Mouse (Mus musculus) embryo, embryonic 11.5 days (tissue): ENCODE data around the gene Rapgef3.

Source experiments
- DNase-seq: peaks from one replicate; pipeline ENCODE4 v3.0.0-alpha.2; 2012; ENCODE audit warnings: low read depth, low spot score

The Rapgef3 gene

DNA sequence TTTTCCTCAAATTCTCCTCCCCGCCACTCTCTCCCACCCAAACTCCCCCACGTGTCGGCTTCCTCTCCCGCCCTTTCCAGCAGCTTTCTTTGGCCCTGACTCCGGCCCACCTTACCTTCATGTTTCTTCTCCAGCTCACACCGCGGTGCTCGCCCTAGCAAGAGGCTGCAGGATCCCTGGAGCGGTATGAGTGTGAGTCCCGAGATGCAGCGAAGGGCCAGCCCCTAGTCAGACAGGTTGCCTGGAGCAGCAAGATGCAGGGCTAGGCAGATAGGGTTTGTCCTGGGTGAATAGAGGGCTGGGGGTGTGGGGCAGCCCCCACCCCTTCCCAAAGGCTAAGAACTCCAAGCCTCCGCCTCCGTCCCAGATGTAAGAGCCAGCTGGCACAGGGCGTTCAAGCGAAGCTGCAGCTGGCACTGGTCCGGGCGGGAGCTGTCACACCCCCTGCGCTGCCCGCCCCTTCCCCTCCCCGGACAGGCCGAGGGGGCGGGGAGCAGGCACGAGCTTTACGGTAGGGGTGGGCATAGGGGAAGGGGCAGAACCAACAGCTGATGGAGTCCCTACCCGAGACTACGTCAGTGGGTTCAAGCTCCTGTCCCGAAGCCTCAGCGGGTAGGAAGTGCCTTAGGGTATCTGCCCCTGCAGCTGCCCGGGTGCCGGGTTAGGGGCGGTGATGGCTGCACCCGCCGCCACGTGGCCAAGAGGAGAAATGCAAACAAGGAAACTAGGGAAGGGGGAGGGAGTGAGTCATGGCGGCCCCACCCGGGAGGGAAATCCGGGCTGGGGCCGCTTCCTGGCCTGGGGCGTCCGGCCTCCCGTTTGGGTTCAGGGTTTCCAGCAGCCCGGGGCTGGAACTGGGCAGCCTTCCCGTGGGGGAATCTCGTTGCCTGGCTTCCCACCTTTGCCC lies at the start of gene Rapgef3:
Rapgef3 (minus strand) TSS at position 693 of the 907 bp plus-strand sequence.
- no peak for DNase-seq

DNA sequence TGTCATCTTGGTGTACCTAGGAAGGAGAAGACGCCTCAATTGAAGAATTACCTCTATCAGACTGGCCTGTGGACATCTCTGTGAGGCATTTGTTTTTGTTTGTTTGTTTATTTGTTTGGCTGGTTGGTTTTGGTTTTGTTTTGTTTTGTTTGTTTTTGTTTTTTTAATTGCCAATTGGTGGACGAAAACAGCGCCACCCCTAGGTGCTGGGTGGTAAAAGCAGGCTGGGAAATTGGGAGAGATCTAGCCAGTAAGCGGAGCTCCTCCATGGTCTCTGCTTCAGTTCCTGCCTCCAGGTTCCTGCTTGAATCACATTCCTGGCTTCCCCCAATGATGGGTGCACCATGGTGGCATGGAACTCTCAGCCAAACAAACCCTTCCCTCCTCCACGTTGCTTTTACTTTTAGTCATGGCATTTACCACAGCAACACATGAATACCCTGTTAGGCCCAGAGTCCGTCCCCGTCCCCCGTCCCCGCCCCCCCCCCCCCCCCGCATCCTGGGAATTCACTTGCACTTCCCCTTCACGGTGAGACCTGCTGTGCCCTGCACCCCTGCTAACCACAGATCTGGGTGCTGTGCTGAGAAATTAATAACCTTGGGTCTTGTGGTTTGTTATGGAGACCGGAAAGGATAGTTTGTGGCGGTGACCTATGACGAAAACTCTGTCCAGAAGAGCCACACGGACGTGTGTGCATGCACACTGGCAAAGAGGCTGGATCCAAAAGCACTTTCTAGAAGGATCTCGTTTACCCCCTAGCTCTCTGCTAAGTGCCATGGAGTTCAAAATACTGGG lies 48.6 kb upstream of the Rapgef3 start:
- no peak for DNase-seq

DNA sequence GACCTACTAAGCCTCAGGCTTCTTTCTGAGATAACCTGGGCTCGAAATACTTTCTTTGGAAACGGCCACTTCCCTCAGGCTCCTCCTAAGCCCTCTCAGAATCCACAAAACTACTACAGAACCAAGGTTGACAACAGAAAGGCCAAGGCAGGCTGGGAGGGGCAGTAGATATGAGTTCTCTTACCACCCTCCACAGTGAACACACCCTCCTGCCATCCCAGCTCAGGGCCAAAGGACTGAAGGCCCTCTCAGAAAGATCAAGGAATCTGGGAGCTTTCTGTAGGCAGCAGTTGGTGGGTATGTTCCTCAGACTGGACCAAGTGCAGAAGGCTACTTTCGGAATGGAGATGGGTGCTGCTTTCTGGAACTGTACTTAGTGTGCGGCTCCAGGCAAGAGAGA lies 47.5 kb upstream of the Rapgef3 start:
- no peak for DNase-seq

DNA sequence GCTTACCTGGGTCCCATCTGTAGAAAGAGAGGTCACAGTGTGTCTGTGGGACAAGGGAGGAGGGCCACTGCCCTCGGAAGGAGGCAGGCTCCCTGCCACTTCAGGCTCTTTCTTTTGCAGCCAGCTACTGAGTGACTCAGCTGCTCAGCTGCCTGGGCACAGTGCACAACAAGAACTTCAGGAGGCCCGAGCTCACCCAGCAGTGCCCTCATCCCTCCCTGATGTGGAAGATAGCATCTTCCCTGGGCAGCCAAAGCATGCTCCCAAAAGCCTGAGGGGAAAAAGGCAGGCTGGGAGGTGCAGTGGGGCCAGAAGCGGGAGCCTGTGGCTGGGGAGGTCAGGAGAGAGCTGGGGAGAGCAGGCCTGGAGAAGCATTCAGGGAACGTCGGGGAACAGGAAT lies 46.9 kb upstream of the Rapgef3 start:
- no peak for DNase-seq

DNA sequence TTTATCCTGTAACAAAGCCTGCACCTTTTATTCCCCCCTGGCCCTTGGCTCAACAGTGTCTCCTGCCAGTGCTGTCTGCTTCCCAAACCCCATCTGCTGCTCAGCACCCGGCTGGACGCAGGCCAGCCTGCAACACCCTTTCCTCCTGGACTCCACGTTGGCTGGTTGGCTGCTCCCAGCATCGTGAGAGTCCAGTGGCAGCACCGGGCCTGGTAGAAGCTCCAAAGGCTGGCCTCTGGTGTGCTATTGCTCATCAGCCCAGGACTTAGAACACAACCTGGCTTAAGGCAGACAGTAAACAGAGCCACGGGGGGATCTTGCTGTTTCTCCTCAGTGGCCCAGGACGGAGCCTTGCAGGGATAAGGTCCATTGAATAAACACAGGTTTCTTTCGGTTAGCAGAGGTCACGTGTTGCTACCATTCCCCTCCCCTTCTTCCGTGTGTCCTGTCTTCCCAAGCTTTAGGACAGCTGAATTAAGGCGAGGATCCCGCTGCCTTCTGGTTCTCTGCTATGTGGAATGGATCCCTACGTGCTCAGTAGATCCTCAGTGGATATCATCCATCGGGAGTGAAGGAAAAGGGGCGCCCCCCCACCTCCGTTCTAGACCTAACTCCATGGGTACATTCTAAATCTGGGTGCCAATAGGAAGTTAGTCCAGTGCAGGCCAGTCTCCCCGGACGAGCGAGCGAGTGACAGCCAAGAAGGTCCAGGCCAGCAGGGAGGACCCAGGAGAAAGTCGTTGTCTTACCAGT lies 45.9 kb upstream of the Rapgef3 start:
- no peak for DNase-seq

DNA sequence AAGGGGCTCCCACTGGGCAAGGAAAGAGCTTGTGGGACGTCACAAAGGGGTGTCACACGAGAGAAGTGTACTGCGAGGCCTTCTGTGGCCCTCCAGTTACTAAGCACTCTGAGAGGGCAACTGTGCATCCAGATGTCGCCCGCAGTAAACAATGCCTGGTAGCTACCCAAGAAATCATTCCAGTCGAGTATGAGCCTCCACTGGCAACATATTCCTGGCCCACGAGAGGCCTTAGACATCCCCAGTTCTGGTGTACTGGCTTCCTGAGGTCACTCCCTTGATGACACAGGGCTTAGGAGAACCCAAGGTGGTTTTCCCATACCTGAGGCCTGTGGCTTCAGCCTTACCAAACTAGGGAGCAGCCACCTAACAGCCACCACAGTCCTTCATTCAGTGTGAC lies 45.1 kb upstream of the Rapgef3 start:
- DNase-seq = no peak

DNA sequence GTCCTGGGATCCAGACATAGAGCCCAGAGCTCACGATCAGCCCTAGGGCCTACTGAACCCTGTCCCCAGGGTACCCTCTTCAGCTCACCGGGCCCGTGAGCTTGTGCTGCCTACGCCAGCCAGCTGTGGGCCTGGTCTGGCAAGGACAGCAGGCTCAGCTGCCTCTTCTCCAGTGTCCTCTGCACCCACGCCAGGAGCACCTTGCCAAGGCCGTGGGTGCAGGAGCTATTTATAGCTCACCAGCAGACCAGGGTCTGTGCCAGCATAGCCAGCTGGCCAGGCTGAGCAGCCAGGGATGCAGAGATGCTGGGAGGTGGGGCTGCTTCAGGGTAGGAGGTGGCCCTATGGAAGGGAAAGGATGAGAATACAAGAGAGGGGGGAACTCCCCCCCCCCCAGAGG lies 44.4 kb upstream of the Rapgef3 start:
- no peak for DNase-seq

DNA sequence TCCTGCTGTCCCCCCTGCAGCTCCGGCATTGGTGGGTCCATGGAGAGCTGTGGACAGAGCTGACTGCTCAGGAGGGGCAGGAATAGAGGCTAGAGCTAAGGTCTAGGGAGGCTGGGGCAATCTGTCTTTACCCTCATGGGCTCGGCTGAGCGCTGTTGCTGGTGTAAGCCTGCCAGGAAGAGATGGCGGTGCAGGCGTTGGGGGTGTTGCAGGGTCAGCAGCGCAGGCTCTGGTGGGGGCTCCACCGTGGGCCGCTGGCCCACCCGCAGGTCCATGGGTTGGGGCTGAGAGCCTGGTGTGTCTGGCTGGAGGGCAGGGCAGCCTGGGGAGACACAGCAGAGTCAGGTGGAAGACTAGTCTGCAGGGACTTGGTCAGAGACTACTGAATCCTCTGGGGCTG lies 43.5 kb upstream of the Rapgef3 start:
- DNase-seq = no peak

DNA sequence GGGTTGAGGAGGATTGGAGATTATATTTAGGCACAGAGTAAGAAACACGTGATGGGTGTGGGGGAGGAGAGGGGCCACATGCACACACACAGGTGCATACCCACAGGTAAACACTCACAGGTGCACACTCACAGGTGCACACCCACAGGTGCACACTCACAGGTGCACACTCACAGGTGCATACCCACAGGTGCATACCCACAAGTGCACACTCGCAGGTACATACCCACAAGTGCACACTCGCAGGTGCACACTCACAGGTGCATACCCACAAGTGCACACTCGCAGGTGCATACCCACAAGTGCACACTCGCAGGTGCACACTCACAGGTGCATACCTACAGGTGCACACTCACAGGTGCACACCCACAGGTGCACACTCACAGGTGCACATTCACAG lies 42.6 kb upstream of the Rapgef3 start:
- no peak for DNase-seq

DNA sequence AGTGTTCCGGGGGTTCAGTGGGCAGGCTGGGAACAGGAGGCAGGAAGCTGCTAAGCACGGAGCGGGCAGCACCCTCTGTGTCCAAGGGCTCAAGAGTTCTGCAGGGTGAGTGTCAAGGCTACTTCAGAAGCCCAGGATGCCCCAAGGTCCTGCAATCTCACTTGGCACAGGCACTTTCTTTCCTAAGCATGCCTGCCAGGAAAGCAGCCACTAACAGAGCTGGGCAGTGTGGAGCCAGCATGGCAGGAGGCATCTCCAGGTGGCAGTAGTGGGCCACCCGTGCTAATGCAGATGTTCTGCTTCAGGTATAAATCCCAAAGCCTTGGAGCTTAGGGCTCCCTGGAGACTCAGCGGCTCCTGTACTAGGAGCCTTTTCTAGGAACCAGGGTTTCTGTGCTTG lies 42.2 kb upstream of the Rapgef3 start:
- DNase-seq = no peak

DNA sequence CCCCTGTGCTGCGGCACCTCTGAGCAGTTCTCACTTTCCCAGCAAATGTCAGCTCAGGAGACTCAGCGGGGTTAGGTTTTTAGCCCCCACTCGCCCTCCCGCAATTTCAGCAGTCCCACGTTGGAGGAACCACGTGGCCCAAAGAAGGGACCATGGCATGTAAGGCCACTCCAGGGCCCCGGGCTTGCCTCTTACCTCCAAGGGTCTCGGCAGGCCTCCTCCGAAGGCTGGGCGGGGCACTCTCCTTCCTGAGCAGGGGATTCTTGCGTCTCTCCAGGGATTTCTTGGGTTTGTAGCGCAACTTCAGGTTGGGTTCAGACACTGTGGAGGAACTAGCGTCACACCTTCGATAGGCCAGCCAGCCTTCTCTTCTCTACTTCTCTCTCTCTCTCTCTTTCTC lies 41.4 kb upstream of the Rapgef3 start:
- no peak for DNase-seq

DNA sequence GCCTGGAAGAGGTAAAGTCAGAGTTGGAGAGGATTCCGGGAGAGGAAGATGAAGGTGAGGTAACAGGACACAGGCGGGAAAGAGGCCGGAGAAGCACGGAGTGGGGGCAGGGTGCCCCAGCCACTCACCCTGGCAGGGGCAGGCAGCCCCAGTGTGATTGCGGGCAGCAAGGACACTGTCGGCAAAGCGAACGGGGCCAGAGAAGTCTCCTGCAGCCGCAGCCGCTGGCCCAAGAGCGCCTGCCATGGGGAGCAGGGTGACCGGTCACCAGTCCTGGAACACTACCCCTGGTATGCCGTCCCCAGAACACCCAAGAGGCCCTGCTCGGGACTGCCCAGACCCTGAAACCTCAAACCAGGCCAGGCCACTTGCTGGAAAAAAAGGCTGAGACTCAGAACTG lies 40.8 kb upstream of the Rapgef3 start:
- DNase-seq = no peak

DNA sequence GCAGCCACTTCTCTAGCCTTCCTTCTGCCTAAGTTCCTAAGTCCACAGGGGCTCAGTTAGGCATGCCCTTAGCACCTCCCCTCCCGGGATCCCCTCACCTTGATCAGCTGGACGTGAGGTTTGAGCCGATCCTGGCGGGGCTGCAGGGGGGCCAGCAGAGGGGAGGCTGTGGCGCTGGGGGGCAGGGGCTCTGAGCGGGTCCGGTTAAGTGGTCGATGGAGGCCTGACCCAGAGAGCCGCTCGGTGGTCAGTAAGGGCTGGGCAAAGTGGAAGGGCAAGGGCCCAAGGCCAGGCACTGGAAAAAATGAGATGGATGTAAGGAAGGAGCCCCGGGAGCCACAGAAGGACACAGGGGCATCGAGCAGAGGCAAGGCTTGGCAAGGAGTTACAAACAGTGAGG lies 40.1 kb upstream of the Rapgef3 start:
- DNase-seq = no peak

DNA sequence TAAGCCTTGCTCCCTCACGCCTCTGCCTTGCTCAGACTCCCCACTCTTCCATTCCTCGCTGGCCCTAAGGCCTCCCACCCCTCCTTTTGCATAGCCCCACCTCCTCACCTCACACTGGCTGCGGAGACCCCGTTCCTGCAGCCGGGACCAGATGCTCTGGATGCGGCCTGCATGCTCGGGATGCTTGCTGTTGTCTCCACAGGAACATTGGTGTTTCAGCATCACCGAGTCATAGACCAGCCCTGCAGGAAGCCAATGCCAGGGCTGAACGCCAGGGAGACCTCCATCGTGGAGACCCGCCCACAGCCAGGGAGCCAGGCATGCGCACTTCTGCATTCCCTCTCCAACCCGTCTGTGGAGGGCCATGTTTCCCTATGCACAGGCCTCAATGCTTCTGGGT lies 34.8 kb upstream of the Rapgef3 start:
- no peak for DNase-seq

DNA sequence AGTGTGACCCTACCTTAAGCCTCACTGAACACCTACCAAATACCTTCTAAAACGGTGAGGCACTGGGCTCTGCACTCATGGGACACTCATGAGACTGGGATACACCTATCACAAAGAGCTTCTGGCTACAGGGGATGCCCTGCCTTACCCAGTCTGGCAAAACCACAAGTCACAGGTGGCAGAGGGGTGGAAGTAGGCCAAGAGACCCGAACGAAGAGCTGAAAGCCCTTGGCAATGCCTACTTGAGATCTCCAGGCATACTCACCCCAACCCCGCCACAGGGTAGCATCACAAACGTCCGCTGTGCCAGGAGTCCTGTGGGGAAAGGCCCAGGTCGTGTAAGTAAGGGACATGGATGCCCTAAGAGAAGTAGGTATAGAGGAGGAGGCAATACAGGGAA lies 34.0 kb upstream of the Rapgef3 start:
- DNase-seq = no peak

DNA sequence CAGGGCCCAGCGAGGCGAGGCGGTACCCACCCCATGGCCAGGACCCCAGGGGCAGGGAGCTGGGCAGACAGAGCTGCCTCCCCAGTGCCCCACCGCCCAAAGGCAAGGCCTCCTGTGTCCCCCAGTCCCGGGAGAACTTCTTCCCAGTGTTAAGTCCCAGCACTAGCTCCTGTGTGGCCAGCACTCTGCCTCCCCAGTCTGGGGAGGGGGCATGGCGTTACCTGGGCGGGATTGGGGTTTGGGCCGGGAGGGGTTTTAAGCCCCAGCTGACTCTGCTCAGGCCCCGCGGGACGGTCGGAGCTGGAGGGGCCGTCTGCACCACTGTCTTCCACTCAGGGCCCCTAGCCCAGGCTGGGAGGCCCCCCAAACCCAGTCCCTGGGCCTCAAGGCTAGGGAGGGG lies 33.1 kb upstream of the Rapgef3 start:
- no peak for DNase-seq

DNA sequence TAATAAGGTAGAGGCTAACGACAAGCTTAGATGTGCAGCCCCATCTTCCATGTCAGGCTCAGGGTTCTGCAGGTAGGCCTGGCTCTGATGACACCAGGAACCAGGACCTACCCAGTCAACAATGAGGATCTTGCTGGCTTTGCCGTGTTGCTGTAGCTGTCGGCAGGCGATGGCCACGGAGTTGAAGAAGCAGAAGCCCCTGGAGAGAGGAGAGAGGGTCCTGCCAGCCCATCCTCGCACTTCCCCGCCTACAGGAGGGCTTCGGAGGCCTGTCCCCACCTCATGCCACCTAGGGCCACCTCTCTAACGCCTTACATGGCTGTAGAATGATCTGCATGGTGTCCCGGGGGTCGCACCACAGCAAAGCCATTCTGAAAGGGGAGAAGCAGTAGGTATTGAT lies 31.7 kb upstream of the Rapgef3 start:
- no peak for DNase-seq

DNA sequence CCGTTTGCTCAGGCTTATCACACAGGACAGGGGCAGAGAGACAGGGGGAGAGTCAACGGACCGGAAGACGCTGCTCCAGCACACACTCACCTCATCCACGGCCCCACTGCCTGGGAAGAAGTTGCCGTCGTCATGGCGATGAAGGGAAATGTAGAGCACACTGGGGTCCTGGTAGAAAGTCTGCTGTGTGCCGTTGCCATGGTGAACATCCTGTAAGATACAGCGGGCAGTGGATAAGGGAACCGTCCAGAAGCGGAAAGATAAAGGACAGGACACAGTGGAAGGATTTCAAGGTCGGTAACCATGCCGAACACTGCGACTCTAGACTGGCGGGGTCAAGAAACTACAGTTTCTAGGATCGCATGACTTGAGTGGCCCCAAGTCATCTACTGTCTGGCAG lies 30.4 kb upstream of the Rapgef3 start:
- DNase-seq = no peak

DNA sequence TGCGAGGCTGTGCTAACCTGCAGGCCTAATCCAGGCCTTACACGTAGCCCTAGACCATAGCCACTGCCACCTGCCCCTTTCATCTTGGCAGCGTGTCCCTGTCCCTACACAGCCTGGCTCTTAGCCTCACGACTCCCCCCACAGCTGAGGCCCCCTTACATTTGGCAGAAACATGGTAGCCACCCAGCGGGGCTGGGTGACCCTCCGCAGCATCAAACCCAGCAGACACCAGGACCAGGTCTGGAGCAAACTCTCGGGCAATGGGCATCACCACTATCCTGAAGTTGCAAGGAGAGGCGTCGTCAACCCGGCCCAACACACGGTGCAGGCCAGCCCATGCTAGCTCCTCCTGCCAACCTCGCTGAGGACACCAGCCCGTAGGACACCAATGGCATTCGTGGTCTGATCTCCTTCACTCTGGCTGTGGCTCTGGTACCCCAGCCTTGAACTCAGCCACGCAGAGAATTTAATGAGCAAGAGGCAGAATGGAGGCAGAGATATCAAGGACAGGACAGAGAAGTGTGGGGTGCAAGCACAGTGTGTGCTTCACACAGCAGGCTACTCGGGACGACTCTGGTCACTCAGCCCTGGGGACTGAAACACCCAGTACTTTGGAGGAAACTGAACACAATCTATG lies 29.0 kb upstream of the Rapgef3 start:
- no peak for DNase-seq

DNA sequence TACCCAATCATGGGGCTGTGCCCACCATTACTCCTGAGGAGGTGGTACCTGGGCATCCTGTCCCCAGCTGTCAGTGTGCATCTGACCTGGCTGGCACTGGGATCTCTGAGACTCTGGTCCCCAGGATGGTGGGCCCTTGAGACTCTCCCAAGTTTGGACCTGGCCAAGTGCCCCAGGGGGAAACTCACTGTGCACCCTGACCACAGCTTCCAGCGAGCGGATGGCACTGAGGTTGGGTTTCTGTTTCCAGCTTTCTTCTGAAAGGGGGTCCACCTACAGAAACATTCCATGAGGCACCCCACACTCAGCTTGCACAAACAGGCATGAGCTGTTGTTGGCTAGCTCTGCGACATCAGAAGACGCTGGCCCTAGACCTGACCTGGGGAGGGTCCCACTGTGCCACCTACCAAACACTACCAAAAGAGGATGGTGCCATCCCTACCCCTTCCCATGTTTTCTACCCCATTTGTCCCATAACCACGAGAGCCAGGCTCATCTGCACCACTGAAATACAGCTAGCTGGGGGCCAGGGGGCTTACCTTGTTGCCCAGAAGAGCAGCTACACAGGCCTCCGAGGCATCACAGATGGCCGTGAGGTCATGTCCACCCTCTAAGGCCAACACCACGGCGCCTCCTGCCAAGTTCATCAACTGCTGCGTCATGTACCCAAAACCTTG lies 27.9 kb upstream of the Rapgef3 start:
- no peak for DNase-seq

DNA sequence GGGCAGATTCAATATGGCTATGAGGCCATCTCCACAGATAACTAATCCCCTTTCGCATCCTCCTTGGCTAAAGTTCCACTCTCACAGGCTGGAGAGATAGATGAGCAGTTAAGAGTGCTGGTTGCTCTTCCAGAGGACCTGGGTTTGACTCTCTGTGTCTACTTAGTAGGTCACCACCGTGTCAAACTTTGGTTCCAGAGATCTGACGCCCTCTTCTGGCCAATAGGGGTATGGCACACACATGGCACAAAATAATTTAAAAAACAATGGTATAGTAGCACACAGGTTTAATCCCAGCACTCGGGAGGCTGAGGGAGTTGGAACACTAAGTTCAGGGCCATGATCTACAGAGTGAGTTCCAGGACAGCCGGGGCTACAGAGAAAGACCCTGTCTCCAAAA lies 26.5 kb upstream of the Rapgef3 start:
- DNase-seq = no peak
